Mouse (Mus musculus) heart, postnatal 0 days (tissue): Measurements from ENCODE around the gene Pnliprp2.

Experiments used
- CTCF ChIP-seq: IDR thresholded peaks from 2 replicates; pipeline ENCODE4 v1.5.1; 2016; ENCODE audit warnings: antibody characterized with exemption, control low read depth, low read depth
- EP300 ChIP-seq: IDR thresholded peaks from 2 replicates; pipeline ENCODE4 v1.6.1; 2016; ENCODE audit warnings: antibody characterized with exemption, low read depth

DNA sequence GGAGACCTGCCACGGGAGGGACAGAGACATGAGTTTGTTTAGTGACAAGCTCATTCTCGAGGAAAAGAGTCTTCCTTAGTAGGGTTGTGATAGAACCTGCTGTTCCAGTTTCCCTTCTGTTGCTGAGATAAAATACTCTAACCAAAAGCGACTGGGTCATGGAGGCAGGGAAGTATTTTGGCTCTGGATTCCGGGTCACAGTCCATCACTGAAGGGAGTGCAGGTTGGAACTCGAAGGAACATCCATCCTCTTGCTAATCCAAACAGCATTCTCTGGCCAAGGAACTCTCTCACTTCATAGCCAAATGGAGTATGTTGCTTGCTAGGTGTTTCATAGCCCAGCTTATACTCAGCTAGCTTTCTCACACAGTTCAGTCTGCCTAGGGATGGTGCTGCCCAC lies 16.9 kb downstream of the Pnliprp2 start:
- TF ChIP-seq CTCF (no peak), EP300 (no peak)
